Mouse (Mus musculus): ENCODE results near the gene Map2k5. TPM values are rescaled to one million over a fixed set of nuclear protein-coding genes. Genes with fewer than 3 reads are reported as not detected.

Map2k5 gene
- polyA plus RNA-seq, 1 experiment from 2014 or later, result 30.7 TPM

DNA sequence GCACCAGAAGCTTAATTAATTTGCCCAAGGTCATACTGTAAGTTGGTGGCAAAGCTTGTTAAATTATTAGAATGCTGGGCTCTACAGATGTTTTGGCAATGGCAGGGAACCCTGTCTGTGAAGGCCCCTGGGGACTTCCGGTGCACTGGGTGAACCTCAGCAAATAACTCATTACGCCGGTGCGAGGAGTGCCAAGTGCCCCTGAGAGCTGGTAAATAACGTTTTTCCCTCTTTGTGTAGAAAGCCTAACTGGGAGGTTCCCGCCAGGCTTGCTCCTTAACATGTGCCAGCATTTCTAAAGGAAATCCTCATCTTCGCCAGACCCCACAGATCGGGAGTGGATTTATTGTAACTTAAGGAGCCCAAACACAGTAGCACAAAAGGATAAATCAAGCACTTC lies 136.5 kb downstream of the Map2k5 start:
- Histone ChIP-seq H3K9ac (ENCODE audit: low read depth, low read length) (no peak overlapping the region), H3K27me3 (ENCODE audit: control insufficient read depth, insufficient read depth, low read length) (no peaks in the 10 kb centered on the region), H3K36me3 (ENCODE audit: control insufficient read depth, insufficient read depth, low read length) (no peaks in the 10 kb centered on the region; the same call in 1 of the 2 replicates), H3K4me2 (no peak overlapping the region), H3K27ac (ENCODE audit: low read depth, low read length) (no peak overlapping the region), H3K4me3 (ENCODE audit: low read depth, low read length) (no peak overlapping the region), H3K4me1 (ENCODE audit: control insufficient read depth, insufficient read depth, low read length) (peaks cover 5% of the 10 kb centered on the region; the same call in 1 of the 2 replicates), H3K9me3 (replicated peaks; ENCODE audit: control insufficient read depth, low read length) (no peaks in the 10 kb centered on the region)
- ATAC-seq (replicated peaks; ENCODE audit: insufficient number of reproducible peaks, low FRiP score, low TSS enrichment), result no peak
- WGBS (ENCODE audit: insufficient replicate concordance), result 78% methylated on average over 8 of the region's 8 CpGs

DNA sequence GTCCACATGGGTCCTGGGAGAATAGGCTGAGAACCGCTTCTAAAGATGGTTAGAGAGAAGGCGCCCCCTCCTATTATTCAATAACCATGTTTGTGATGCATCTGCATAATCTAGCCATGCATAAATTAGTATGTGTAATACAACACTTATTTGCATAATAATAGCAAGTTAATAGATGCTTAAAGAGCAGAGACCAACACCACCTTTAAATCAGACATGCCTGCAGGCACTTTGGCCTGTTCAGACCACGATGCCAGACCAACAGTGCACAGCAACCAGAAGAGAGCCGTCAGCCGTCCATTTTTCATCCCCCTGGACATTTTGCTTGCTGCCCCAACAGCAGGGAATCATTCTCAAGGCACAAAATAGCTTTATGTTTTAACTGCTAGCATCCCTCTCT lies 143.3 kb downstream of the Map2k5 start:
- no peaks in the 10 kb centered on the region for H3K4me1 ChIP-seq (ENCODE audit: control insufficient read depth, insufficient read depth, low read length)
- H3K36me3 ChIP-seq (ENCODE audit: control insufficient read depth, insufficient read depth, low read length), result no peaks in the 10 kb centered on the region
- H3K9ac ChIP-seq (ENCODE audit: low read depth, low read length), result no peak overlapping the region
- no peak overlapping the region for H3K4me2 ChIP-seq
- WGBS (ENCODE audit: insufficient replicate concordance), result 86% methylated on average over 5 of the region's 5 CpGs
- no peak for ATAC-seq (replicated peaks; ENCODE audit: insufficient number of reproducible peaks, low FRiP score, low TSS enrichment)
- H3K27ac ChIP-seq (ENCODE audit: low read depth, low read length), result no peak overlapping the region
- no peaks in the 10 kb centered on the region for H3K9me3 ChIP-seq (replicated peaks; ENCODE audit: control insufficient read depth, low read length)
- H3K4me3 ChIP-seq (ENCODE audit: low read depth, low read length), result no peak overlapping the region
- no peaks in the 10 kb centered on the region for H3K27me3 ChIP-seq (ENCODE audit: control insufficient read depth, insufficient read depth, low read length)

DNA sequence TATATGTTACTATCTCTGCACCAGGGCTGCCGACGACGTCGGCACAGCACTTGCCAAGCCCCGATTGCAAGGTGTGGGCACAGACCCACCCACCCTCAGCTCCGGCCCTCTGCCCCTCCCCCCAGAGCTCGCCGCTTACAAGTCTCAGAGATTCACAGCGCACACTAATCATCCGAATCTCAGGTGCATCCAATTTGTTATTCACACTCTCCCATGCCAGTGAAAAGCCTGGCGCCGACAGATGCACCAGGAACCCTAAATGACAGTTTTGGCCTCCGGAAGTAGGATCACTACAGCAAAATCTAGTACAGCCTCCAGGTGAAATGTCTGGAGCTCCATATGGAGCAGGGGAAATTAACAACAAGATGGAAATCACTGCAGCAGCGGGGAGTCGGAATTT lies 147.4 kb downstream of the Map2k5 start:
- WGBS (ENCODE audit: insufficient replicate concordance), result 58% methylated on average over 15 of the region's 15 CpGs
- Histone ChIP-seq H3K36me3 (ENCODE audit: control insufficient read depth, insufficient read depth, low read length) (no peaks in the 10 kb centered on the region), H3K4me2 (no peak overlapping the region), H3K27ac (ENCODE audit: low read depth, low read length) (no peak overlapping the region), H3K4me1 (ENCODE audit: control insufficient read depth, insufficient read depth, low read length) (no peaks in the 10 kb centered on the region), H3K4me3 (ENCODE audit: low read depth, low read length) (no peak overlapping the region), H3K27me3 (ENCODE audit: control insufficient read depth, insufficient read depth, low read length) (no peaks in the 10 kb centered on the region), H3K9me3 (replicated peaks; ENCODE audit: control insufficient read depth, low read length) (no peaks in the 10 kb centered on the region), H3K9ac (ENCODE audit: low read depth, low read length) (no peak overlapping the region)
- ATAC-seq (replicated peaks; ENCODE audit: insufficient number of reproducible peaks, low FRiP score, low TSS enrichment), result no peak

DNA sequence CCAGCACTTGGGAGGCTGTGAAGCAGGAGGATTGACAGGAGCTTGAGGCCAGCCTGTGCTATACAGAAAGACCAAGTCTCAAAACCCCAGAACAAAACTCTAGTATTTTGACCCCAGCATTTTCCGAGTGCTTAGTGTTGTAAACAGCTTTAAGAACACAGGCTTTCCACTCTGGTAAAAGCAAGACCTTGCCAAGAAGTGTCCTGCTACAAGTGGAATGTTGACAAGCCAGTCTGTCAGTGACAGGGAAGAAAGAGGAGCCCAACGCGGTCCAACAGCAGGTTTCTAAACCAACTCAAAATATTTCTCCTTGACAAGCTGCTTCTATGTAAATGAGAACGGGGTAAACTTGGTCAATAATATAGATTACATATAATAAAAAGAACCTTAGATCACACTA lies 148.6 kb downstream of the Map2k5 start:
- Histone ChIP-seq H3K36me3 (ENCODE audit: control insufficient read depth, insufficient read depth, low read length) (no peaks in the 10 kb centered on the region), H3K4me3 (ENCODE audit: low read depth, low read length) (no peak overlapping the region), H3K4me2 (no peak overlapping the region), H3K27me3 (ENCODE audit: control insufficient read depth, insufficient read depth, low read length) (no peaks in the 10 kb centered on the region), H3K9me3 (replicated peaks; ENCODE audit: control insufficient read depth, low read length) (no peaks in the 10 kb centered on the region), H3K27ac (ENCODE audit: low read depth, low read length) (no peak overlapping the region), H3K4me1 (ENCODE audit: control insufficient read depth, insufficient read depth, low read length) (no peaks in the 10 kb centered on the region), H3K9ac (ENCODE audit: low read depth, low read length) (no peak overlapping the region)
- ATAC-seq (replicated peaks; ENCODE audit: insufficient number of reproducible peaks, low FRiP score, low TSS enrichment), result no peak
- WGBS (ENCODE audit: insufficient replicate concordance), result 61% methylated on average over 4 of the region's 4 CpGs

DNA sequence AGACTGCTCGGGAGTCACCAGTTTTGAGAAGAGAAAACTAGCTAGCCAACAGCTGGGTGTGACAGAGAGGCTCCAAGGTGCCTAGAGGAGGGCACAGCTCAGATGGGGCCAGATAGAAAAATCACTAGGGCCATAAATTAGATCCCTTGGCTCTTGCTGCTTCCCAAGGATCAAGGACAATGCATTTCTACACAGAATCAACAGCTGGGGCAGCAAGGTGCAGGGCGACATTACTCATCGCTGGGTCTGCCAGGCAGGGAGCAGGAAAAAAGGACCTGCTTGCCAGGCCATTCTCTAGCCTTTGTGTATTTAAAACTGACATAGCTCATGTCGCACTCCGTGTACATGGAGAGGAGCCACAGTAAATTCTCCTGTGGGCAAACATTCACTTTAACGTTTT lies 155.5 kb downstream of the Map2k5 start:
- Histone ChIP-seq H3K36me3 (ENCODE audit: control insufficient read depth, insufficient read depth, low read length) (no peaks in the 10 kb centered on the region), H3K4me1 (ENCODE audit: control insufficient read depth, insufficient read depth, low read length) (no peaks in the 10 kb centered on the region), H3K27me3 (ENCODE audit: control insufficient read depth, insufficient read depth, low read length) (no peaks in the 10 kb centered on the region), H3K27ac (ENCODE audit: low read depth, low read length) (no peak overlapping the region), H3K4me2 (no peak overlapping the region), H3K9me3 (replicated peaks; ENCODE audit: control insufficient read depth, low read length) (no peaks in the 10 kb centered on the region), H3K9ac (ENCODE audit: low read depth, low read length) (no peak overlapping the region), H3K4me3 (ENCODE audit: low read depth, low read length) (no peak overlapping the region)
- 80% methylated on average over 6 of the region's 6 CpGs for WGBS (ENCODE audit: insufficient replicate concordance)
- ATAC-seq (replicated peaks; ENCODE audit: insufficient number of reproducible peaks, low FRiP score, low TSS enrichment), result no peak

DNA sequence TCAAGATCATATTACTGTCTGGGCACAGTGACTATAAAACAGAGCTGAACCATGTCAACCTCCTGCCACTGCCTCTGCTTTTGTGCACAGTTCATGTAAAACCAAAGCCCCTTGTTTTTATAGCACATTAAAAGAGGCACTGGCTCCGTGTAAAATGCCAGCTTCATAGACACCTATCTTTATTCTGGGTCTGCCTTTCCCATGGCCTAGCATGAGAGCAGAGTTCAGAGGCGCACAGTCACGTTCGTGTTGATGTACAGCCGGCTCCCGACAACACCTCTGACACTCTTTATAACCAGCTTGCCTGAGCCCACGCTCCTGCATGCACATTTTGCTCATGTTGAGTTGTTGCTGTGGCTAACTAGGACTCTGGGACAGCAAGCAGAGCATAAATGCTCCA lies 157.9 kb downstream of the Map2k5 start:
- no peaks in the 10 kb centered on the region for H3K9me3 ChIP-seq (replicated peaks; ENCODE audit: control insufficient read depth, low read length)
- H3K27me3 ChIP-seq (ENCODE audit: control insufficient read depth, insufficient read depth, low read length), result no peaks in the 10 kb centered on the region
- H3K27ac ChIP-seq (ENCODE audit: low read depth, low read length), result no peak overlapping the region
- H3K36me3 ChIP-seq (ENCODE audit: control insufficient read depth, insufficient read depth, low read length), result no peaks in the 10 kb centered on the region; the same call in 1 of the 2 replicates
- H3K9ac ChIP-seq (ENCODE audit: low read depth, low read length), result no peak overlapping the region
- H3K4me3 ChIP-seq (ENCODE audit: low read depth, low read length), result no peak overlapping the region
- no peak for ATAC-seq (replicated peaks; ENCODE audit: insufficient number of reproducible peaks, low FRiP score, low TSS enrichment)
- H3K4me1 ChIP-seq (ENCODE audit: control insufficient read depth, insufficient read depth, low read length), result no peaks in the 10 kb centered on the region
- WGBS (ENCODE audit: insufficient replicate concordance), result 78% methylated on average over 7 of the region's 7 CpGs
- H3K4me2 ChIP-seq, result no peak overlapping the region

DNA sequence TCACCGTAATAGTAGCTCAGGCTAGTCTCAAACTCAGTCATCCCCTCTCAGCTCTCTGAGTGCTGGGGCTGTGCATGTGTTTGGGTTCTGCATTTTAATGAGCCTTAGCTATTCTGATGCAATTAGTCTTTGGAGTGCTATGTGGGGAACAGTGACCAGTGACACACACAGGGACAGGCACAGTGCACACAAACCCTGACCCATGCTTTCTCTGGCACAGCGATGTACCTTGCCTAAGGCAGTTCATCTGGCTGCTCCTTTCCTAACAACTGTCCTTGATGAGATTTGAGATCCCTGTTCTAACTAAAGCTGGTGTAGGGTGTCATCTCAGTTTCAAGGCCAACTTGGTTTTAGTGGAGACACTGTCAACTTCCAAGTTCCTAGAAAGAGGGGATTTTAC lies 162.7 kb downstream of the Map2k5 start:
- H3K4me2 ChIP-seq, result no peak overlapping the region
- WGBS (ENCODE audit: insufficient replicate concordance), result 79% methylated on average over 2 of the region's 2 CpGs
- no peak overlapping the region for H3K9ac ChIP-seq (ENCODE audit: low read depth, low read length)
- no peaks in the 10 kb centered on the region; the same call in 1 of the 2 replicates for H3K36me3 ChIP-seq (ENCODE audit: control insufficient read depth, insufficient read depth, low read length)
- H3K9me3 ChIP-seq (replicated peaks; ENCODE audit: control insufficient read depth, low read length), result no peaks in the 10 kb centered on the region
- no peaks in the 10 kb centered on the region for H3K4me1 ChIP-seq (ENCODE audit: control insufficient read depth, insufficient read depth, low read length)
- H3K27me3 ChIP-seq (ENCODE audit: control insufficient read depth, insufficient read depth, low read length), result no peaks in the 10 kb centered on the region
- H3K27ac ChIP-seq (ENCODE audit: low read depth, low read length), result no peak overlapping the region
- H3K4me3 ChIP-seq (ENCODE audit: low read depth, low read length), result no peak overlapping the region
- ATAC-seq (replicated peaks; ENCODE audit: insufficient number of reproducible peaks, low FRiP score, low TSS enrichment), result no peak

DNA sequence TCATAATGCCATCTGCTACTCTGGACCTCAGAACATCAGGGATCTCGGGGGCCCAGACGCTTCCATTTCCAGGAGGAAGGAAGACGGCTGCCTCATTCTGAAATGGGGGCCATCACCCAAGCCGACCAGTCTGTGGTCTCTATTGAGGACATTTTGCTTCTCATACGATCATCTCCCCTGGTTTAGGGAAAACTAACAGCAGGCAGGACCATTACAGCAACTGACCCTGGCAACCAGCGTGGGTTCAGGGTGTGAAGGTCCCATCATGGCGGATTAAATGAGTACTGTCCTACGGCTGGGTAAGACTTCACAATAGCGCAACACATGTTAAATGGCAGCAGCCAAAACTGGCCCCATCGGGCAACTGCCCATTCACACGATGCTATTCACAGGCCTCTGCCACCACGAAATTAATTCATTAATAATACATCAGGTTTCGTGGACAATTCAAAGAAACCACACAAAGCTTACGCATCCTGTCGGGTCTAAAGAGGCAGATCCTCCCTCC lies 170.9 kb downstream of the Map2k5 start:
- no peaks in the 10 kb centered on the region for H3K27me3 ChIP-seq (ENCODE audit: control insufficient read depth, insufficient read depth, low read length)
- H3K36me3 ChIP-seq (ENCODE audit: control insufficient read depth, insufficient read depth, low read length), result peaks cover 4% of the 10 kb centered on the region; the same call in 1 of the 2 replicates
- WGBS (ENCODE audit: insufficient replicate concordance), result 92% methylated on average over 15 of the region's 15 CpGs
- no peak overlapping the region for H3K4me3 ChIP-seq (ENCODE audit: low read depth, low read length)
- H3K27ac ChIP-seq (ENCODE audit: low read depth, low read length), result no peak overlapping the region
- no peaks in the 10 kb centered on the region for H3K4me1 ChIP-seq (ENCODE audit: control insufficient read depth, insufficient read depth, low read length)
- no peak overlapping the region for H3K4me2 ChIP-seq
- no peak for ATAC-seq (replicated peaks; ENCODE audit: insufficient number of reproducible peaks, low FRiP score, low TSS enrichment)
- H3K9ac ChIP-seq (ENCODE audit: low read depth, low read length), result no peak overlapping the region
- no peaks in the 10 kb centered on the region for H3K9me3 ChIP-seq (replicated peaks; ENCODE audit: control insufficient read depth, low read length)

DNA sequence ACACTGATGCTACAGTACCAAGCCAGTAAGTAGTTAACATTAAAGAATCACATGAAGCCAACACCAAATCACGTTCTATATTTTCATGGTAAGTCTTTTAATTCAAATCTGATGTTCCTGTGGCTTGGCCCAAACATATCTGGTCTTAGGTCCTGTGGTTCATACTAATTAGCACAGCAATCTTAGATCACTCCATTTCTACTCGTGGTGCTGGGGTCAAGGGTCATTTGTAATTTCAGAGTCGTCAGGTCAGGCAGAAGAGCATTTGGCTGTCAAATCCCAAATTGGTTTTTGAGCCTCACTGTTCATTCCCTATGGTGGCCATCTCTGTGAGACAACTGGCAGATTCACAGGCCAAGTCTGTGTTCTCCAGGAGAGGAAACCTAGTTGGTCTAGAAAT lies 174.2 kb downstream of the Map2k5 start:
- no peak overlapping the region for H3K4me2 ChIP-seq
- no peak for ATAC-seq (replicated peaks; ENCODE audit: insufficient number of reproducible peaks, low FRiP score, low TSS enrichment)
- peaks cover 6% of the 10 kb centered on the region; the same call in 1 of the 2 replicates for H3K36me3 ChIP-seq (ENCODE audit: control insufficient read depth, insufficient read depth, low read length)
- H3K27me3 ChIP-seq (ENCODE audit: control insufficient read depth, insufficient read depth, low read length), result no peaks in the 10 kb centered on the region
- WGBS (ENCODE audit: insufficient replicate concordance), result 87% methylated on average over 3 of the region's 3 CpGs
- no peak overlapping the region for H3K27ac ChIP-seq (ENCODE audit: low read depth, low read length)
- no peak overlapping the region for H3K9ac ChIP-seq (ENCODE audit: low read depth, low read length)
- no peaks in the 10 kb centered on the region for H3K4me1 ChIP-seq (ENCODE audit: control insufficient read depth, insufficient read depth, low read length)
- H3K4me3 ChIP-seq (ENCODE audit: low read depth, low read length), result no peak overlapping the region
- H3K9me3 ChIP-seq (replicated peaks; ENCODE audit: control insufficient read depth, low read length), result no peaks in the 10 kb centered on the region
